Mouse (Mus musculus): ENCODE measurements around the gene Ppm1b. TPM values are rescaled to one million over a fixed set of nuclear protein-coding genes. Genes with fewer than 3 reads are reported as not detected.

Ppm1b gene
- 249 TPM for polyA plus RNA-seq (2014; fragmentation: Illumina TruSeq; extraction: RNeasy Lipid Tissue Mini Kit (QIAGEN cat#74804); ENCODE audit: low read depth, low replicate concordance)

DNA sequence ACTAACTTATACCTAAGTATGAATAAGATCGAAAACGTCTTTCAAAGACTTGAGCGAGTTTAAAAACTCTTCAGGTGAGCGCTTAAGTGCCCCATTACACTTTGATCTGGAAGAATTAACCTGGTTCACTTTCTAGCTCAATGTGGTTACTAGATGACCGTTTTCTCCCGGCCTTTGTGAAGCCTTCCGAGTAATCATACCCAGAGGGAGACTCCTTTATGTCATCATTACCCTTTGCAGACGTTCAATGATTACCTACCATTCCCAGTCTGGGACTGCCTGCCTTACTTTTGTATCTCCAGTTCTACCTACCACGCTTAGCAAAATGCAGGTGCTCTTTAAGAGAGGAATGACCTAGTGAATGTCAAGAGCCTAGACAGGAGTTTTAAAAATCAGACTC is at the start of gene Ppm1b:
Ppm1b (plus strand) TSS at position 301 of the 400 bp plus-strand sequence.

DNA sequence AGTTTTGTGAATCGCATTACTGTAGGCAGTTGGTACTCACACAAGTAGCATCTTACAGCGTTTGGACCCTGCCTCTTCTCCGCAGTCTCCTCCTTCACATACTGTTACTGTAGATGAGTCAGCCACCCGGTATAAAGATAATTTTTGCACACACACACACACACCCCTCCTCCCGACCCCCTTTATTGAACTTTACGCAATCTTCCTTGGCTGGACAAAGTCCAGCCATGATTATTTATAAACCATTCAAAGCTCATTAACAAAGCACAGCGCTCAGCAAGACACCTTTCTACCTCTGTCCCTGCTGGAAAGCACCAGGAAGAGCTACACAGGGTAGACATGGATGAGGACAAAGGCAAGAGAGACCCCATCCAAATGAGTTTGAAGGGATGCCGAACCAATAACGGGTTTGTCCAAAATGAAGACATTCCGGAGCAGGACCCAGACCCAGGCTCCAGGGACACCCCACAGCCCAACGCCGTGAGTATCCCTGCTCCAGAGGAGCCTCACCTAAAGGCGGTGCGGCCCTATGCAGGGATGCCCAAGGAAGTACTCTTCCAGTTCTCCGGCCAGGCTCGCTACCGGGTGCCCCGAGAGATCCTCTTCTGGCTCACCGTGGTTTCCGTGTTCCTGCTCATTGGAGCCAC is 71.7 kb downstream of the Ppm1b start, which contains the start of gene Slc3a1:
Slc3a1 (plus strand) TSS at position 284 of the 647 bp plus-strand sequence.

Other genes with a start within 250 kb of the Ppm1b start
- 27.2 TPM for gene Lrpprc, start 166.0 kb upstream of the Ppm1b start, polyA plus RNA-seq (2014; fragmentation: Illumina TruSeq; extraction: RNeasy Lipid Tissue Mini Kit (QIAGEN cat#74804); ENCODE audit: low read depth, low replicate concordance)
- 0.80 TPM for gene Slc3a1, start 71.6 kb downstream of the Ppm1b start, polyA plus RNA-seq (2014; fragmentation: Illumina TruSeq; extraction: RNeasy Lipid Tissue Mini Kit (QIAGEN cat#74804); ENCODE audit: low read depth, low replicate concordance)
- 37.7 TPM for gene Prepl, start 133.5 kb downstream of the Ppm1b start, polyA plus RNA-seq (2014; fragmentation: Illumina TruSeq; extraction: RNeasy Lipid Tissue Mini Kit (QIAGEN cat#74804); ENCODE audit: low read depth, low replicate concordance)
- 11.3 TPM for gene Camkmt, start 133.8 kb downstream of the Ppm1b start, polyA plus RNA-seq (2014; fragmentation: Illumina TruSeq; extraction: RNeasy Lipid Tissue Mini Kit (QIAGEN cat#74804); ENCODE audit: low read depth, low replicate concordance)